Mouse (Mus musculus): ENCODE measurements at regions not wholly inside any gene's neighbourhood (a gene's known extent, or its start where the extent isn't known, plus 50 kb on each side); places are given as distances from the start of the nearest gene placed in this dataset.

- Histone ChIP-seq H3K27ac (peak overlapping the region; percentile 100), H3K4me3 (replicated peaks) (no peak overlapping the region), H3K4me1 (replicated peaks) (peaks cover 68% of the 10 kb centered on the region), H3K9me3 (peaks cover 6% of the 10 kb centered on the region; the same call in 1 of the 2 replicates), H3K9ac (replicated peaks) (peak overlapping the region; percentile 77; the same call in 1 of the 2 replicates), H3K36me3 (no peaks in the 10 kb centered on the region), H3K27me3 (no peaks in the 10 kb centered on the region), H3K4me2 (no peak overlapping the region)
- ATAC-seq (ENCODE audit: insufficient number of reproducible peaks, insufficient read depth, low FRiP score, low TSS enrichment, low read depth), result no peak
- 63% methylated on average over 4 of the region's 4 CpGs for WGBS
Measured at GRCm38 (mm10) chr2:30708762-30709385, 94.6 kb downstream of the 1700001O22Rik start.

- H3K4me1 ChIP-seq (replicated peaks), result peaks cover 62% of the 10 kb centered on the region
- H3K9ac ChIP-seq (replicated peaks), result peak overlapping the region; percentile 77
- H3K9me3 ChIP-seq, result peaks cover 6% of the 10 kb centered on the region; the same call in 1 of the 2 replicates
- no peaks in the 10 kb centered on the region for H3K27me3 ChIP-seq
- peak overlapping the region; percentile 100 for H3K27ac ChIP-seq
- peak overlapping the region; percentile 41 for H3K4me3 ChIP-seq (replicated peaks)
- H3K4me2 ChIP-seq, result peak overlapping the region; percentile 83
- ATAC-seq (ENCODE audit: insufficient number of reproducible peaks, insufficient read depth, low FRiP score, low TSS enrichment, low read depth), result peak; percentile 34; the same call in 1 of the 2 replicates
- WGBS, result under 1% methylated on average over 41 of the region's 48 CpGs
- no peaks in the 10 kb centered on the region for H3K36me3 ChIP-seq
Measured at GRCm38 (mm10) chr2:30708001-30708683, 95.3 kb downstream of the 1700001O22Rik start.

- Histone ChIP-seq H3K27me3 (no peaks in the 10 kb centered on the region), H3K9me3 (peaks cover 6% of the 10 kb centered on the region; the same call in 1 of the 2 replicates), H3K4me3 (replicated peaks) (peak overlapping the region; percentile 41), H3K27ac (peak overlapping the region; percentile 100), H3K4me2 (peak overlapping the region; percentile 83), H3K9ac (replicated peaks) (peak overlapping the region; percentile 77), H3K4me1 (replicated peaks) (peaks cover 61% of the 10 kb centered on the region), H3K36me3 (no peaks in the 10 kb centered on the region)
- 2% methylated on average over 44 of the region's 44 CpGs for WGBS
- ATAC-seq (ENCODE audit: insufficient number of reproducible peaks, insufficient read depth, low FRiP score, low TSS enrichment, low read depth), result no peak
Measured at GRCm38 (mm10) chr2:30707099-30708000, 96.1 kb downstream of the 1700001O22Rik start.

- no peak overlapping the region for H3K4me3 ChIP-seq (replicated peaks)
- no peaks in the 10 kb centered on the region for H3K27me3 ChIP-seq
- H3K4me1 ChIP-seq (replicated peaks), result peaks cover 49% of the 10 kb centered on the region
- WGBS, result 72% methylated on average over 5 of the region's 5 CpGs
- H3K9me3 ChIP-seq, result peaks cover 6% of the 10 kb centered on the region; the same call in 1 of the 2 replicates
- ATAC-seq (ENCODE audit: insufficient number of reproducible peaks, insufficient read depth, low FRiP score, low TSS enrichment, low read depth), result no peak
- peak overlapping the region; percentile 100; the same call in 1 of the 2 replicates for H3K27ac ChIP-seq
- H3K36me3 ChIP-seq, result no peaks in the 10 kb centered on the region
- no peak overlapping the region for H3K4me2 ChIP-seq
- no peak overlapping the region for H3K9ac ChIP-seq (replicated peaks)
Measured at GRCm38 (mm10) chr2:30706036-30706435, 97.4 kb downstream of the 1700001O22Rik start.

GRCm38 (mm10) chr2:30703308-30703707, 100.2 kb downstream of the 1700001O22Rik start:
- Histone ChIP-seq H3K9me3 (peaks cover 6% of the 10 kb centered on the region; the same call in 1 of the 2 replicates), H3K4me1 (replicated peaks) (peaks cover 43% of the 10 kb centered on the region), H3K27ac (no peak overlapping the region), H3K27me3 (no peaks in the 10 kb centered on the region), H3K9ac (replicated peaks) (no peak overlapping the region), H3K4me3 (replicated peaks) (no peak overlapping the region), H3K4me2 (no peak overlapping the region), H3K36me3 (no peaks in the 10 kb centered on the region)
- no peak for ATAC-seq (ENCODE audit: insufficient number of reproducible peaks, insufficient read depth, low FRiP score, low TSS enrichment, low read depth)
- WGBS, result 96% methylated on average over 1 of the region's 1 CpGs

GRCm38 (mm10) chr2:30702711-30703110, 100.8 kb downstream of the 1700001O22Rik start:
- ATAC-seq (ENCODE audit: insufficient number of reproducible peaks, insufficient read depth, low FRiP score, low TSS enrichment, low read depth), result no peak
- H3K4me2 ChIP-seq, result no peak overlapping the region
- peak overlapping the region; percentile 18; the same call in 1 of the 2 replicates for H3K9ac ChIP-seq (replicated peaks)
- H3K9me3 ChIP-seq, result peaks cover 6% of the 10 kb centered on the region; the same call in 1 of the 2 replicates
- no peak overlapping the region for H3K4me3 ChIP-seq (replicated peaks)
- peak overlapping the region; percentile 69; the same call in 1 of the 2 replicates for H3K27ac ChIP-seq
- peaks cover 39% of the 10 kb centered on the region for H3K4me1 ChIP-seq (replicated peaks)
- no peaks in the 10 kb centered on the region for H3K27me3 ChIP-seq
- 34% methylated on average over 7 of the region's 7 CpGs for WGBS
- H3K36me3 ChIP-seq, result no peaks in the 10 kb centered on the region

GRCm38 (mm10) chr2:30700890-30701289, 102.6 kb downstream of the 1700001O22Rik start:
- peaks cover 6% of the 10 kb centered on the region; the same call in 1 of the 2 replicates for H3K9me3 ChIP-seq
- ATAC-seq (ENCODE audit: insufficient number of reproducible peaks, insufficient read depth, low FRiP score, low TSS enrichment, low read depth), result no peak
- no peak overlapping the region for H3K4me2 ChIP-seq
- H3K27ac ChIP-seq, result peak overlapping the region; percentile 84; the same call in 1 of the 2 replicates
- no peak overlapping the region for H3K4me3 ChIP-seq (replicated peaks)
- peaks cover 28% of the 10 kb centered on the region for H3K4me1 ChIP-seq (replicated peaks)
- no peak overlapping the region for H3K9ac ChIP-seq (replicated peaks)
- no peaks in the 10 kb centered on the region for H3K36me3 ChIP-seq
- H3K27me3 ChIP-seq, result no peaks in the 10 kb centered on the region
- 91% methylated on average over 2 of the region's 2 CpGs for WGBS

- WGBS, result 86% methylated on average over 1 of the region's 1 CpGs
- peak overlapping the region; percentile 22; the same call in 1 of the 2 replicates for H3K4me2 ChIP-seq
- H3K9me3 ChIP-seq, result peaks cover 6% of the 10 kb centered on the region; the same call in 1 of the 2 replicates
- H3K4me3 ChIP-seq (replicated peaks), result no peak overlapping the region
- H3K9ac ChIP-seq (replicated peaks), result no peak overlapping the region
- no peaks in the 10 kb centered on the region for H3K27me3 ChIP-seq
- H3K36me3 ChIP-seq, result no peaks in the 10 kb centered on the region
- ATAC-seq (ENCODE audit: insufficient number of reproducible peaks, insufficient read depth, low FRiP score, low TSS enrichment, low read depth), result no peak
- H3K4me1 ChIP-seq (replicated peaks), result peaks cover 30% of the 10 kb centered on the region
- peak overlapping the region; percentile 84 for H3K27ac ChIP-seq
Measured at GRCm38 (mm10) chr2:30700471-30700870, 103.0 kb downstream of the 1700001O22Rik start.

- H3K4me3 ChIP-seq (replicated peaks), result no peak overlapping the region
- peaks cover 35% of the 10 kb centered on the region for H3K4me1 ChIP-seq (replicated peaks)
- no peaks in the 10 kb centered on the region for H3K27me3 ChIP-seq
- H3K36me3 ChIP-seq, result no peaks in the 10 kb centered on the region
- peak overlapping the region; percentile 84 for H3K27ac ChIP-seq
- WGBS, result 33% methylated on average over 6 of the region's 6 CpGs
- 0 out of 2 replicates have a peak overlapping the region, but pooled peaks have one; percentile 27 for H3K9ac ChIP-seq (replicated peaks)
- H3K9me3 ChIP-seq, result peaks cover 6% of the 10 kb centered on the region; the same call in 1 of the 2 replicates
- peak; percentile 70 for ATAC-seq (ENCODE audit: insufficient number of reproducible peaks, insufficient read depth, low FRiP score, low TSS enrichment, low read depth)
- peak overlapping the region; percentile 22 for H3K4me2 ChIP-seq
Measured at GRCm38 (mm10) chr2:30699797-30700454, 103.5 kb downstream of the 1700001O22Rik start.

GRCm38 (mm10) chr2:30698758-30699535, 104.1 kb downstream of the Cstad start:
- 0 out of 2 replicates have a peak overlapping the region, but pooled peaks have one; percentile 84 for H3K27ac ChIP-seq
- peaks cover 41% of the 10 kb centered on the region for H3K4me1 ChIP-seq (replicated peaks)
- WGBS, result 79% methylated on average over 6 of the region's 6 CpGs
- no peak overlapping the region for H3K4me3 ChIP-seq (replicated peaks)
- no peaks in the 10 kb centered on the region for H3K36me3 ChIP-seq
- H3K4me2 ChIP-seq, result no peak overlapping the region
- no peak for ATAC-seq (ENCODE audit: insufficient number of reproducible peaks, insufficient read depth, low FRiP score, low TSS enrichment, low read depth)
- H3K9me3 ChIP-seq, result no peaks in the 10 kb centered on the region
- no peaks in the 10 kb centered on the region for H3K27me3 ChIP-seq
- no peak overlapping the region for H3K9ac ChIP-seq (replicated peaks)

All from limb, embryonic 12.5 days (tissue).